Mouse (Mus musculus) heart, adult 11 months (tissue): ENCODE measurements around the gene Pik3ip1.

Experiments
- DNase-seq: peaks from one replicate; pipeline ENCODE4 v3.0.0; 2022

Gene Pik3ip1

DNA sequence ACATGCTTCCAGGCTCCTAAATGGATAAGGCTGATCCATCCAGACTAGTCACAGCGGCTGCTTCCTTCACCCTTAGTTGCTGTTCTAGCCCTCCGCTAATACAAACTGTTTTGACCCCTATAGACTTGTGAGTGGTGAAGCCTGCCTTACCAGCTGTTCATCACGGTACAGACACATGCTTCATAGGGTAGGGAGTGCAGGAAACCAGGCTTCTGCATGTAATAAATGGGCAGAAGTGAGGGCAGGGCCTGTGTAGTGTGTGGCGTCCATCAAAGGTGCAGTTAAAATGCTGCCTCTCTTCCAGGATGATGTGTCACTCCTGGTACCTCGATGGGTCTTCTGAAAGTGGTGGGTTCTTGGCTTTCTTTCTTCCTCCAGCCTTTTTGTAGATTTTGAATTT lies 7.8 kb downstream of the Pik3ip1 start:
- DNase-seq: no peak

DNA sequence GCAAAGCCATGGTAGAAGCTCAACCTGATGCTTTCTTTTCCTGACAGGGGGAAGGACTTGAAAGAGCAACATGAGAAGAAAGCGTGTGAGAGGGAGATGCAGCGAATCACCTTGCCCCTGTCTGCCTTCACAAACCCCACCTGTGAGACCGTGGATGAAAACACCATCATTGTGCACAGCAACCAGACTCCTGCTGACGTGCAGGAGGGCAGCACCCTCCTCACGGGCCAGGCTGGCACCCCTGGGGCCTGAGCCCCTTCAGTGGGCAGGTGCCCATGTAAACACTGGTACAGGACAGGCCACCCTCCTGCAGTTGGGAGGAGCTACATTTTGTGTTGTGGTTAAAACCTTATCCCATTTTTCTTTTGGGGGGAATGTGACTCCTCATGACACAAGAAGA lies 11.3 kb downstream of the Pik3ip1 start:
- peak; percentile 90 for DNase-seq

DNA sequence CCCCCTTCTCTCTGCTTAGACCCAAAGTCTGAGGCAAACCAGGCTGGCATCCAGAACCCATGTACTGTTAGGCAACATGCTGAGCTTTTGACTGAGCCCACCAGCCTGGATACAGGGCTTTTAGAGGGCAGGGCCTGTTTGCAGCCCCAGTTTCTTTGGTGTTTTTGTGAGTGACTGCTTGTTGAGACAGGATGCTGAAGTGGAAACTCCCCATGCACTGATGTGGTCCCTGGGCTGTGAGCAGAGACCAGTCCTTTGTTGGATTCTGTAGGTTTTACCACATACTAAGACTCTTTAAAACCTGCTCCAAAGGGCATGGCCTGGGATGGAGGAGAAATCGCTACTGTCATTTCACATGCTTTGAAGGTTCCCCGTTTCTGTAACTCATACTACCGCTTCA lies 14.7 kb downstream of the Pik3ip1 start:
- DNase-seq: peak; percentile 91

DNA sequence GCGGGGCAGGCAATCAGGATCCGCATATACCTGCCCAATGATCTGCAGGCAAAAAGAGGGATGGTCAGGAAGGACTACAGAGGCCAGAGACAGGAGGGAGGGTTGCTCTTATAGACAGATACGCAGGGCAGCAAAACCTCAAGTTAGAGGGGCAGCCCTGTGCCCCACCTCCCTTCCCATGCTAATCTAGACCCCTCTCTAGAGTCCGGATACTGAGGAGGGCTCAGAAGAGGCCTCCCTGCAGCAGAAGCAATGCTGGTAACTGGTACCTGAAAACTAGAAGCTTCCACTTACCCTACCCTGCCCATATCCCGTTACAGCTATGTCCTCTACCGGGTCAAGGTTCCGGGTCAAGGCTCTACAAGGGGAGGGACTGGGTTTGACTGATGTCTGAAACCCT lies 16.1 kb downstream of the Pik3ip1 start:
- DNase-seq: peak; percentile 91

DNA sequence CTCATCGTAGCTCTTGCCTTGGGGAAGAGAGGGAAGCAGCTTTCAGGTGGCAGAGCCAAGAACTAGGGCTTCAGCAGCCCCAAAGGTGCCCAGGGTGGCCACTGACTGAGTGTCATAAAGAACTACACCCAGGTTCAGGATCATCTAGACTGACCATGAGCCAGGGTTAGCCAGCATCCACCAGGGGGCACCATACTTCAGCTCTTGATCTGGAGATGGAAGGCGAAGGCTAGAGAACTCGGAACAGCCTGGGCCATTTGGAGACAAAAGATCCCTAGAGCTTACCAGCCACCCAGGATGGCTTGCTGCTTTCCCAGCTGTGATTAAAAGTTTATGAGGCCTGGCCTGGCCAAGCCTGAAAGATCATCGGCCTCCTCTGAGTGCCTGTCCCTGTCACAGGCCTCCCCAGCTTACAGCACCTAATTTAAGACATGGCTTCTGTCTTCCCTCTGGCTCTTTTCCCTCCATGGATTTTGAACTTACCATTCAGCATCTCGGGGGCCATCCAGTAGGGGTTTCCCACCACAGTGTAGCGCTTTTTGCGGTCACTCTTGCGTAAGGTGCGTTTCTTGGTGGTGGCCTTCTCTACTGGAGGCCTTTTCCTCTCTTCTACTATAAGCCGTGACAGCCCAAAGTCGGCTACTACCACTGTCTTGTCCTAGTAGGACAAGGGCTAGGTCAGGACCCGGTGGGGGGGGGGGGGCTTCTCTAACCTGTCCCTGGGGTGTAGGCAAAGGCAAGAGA lies 17.1 kb downstream of the Pik3ip1 start:
- peak; percentile 97 for DNase-seq

DNA sequence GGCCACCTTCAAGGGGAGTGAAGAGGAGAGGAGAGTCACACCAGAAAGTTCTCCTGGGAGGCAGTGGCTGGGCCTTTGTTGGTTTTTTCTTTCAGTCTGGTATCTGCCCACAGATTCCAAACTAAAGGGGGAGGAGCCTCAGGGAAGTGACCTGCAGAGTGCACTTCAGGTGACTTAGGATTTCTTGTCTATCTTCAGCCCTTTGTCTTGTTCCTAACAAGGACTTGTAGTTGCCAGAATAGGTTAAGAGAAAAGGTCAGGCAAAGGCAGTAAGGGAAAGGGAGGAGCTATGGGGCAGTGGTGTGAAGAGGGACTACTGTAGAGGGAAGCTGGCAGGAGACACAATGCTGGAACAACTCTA lies 17.6 kb downstream of the Pik3ip1 start:
- DNase-seq: peak; percentile 86

DNA sequence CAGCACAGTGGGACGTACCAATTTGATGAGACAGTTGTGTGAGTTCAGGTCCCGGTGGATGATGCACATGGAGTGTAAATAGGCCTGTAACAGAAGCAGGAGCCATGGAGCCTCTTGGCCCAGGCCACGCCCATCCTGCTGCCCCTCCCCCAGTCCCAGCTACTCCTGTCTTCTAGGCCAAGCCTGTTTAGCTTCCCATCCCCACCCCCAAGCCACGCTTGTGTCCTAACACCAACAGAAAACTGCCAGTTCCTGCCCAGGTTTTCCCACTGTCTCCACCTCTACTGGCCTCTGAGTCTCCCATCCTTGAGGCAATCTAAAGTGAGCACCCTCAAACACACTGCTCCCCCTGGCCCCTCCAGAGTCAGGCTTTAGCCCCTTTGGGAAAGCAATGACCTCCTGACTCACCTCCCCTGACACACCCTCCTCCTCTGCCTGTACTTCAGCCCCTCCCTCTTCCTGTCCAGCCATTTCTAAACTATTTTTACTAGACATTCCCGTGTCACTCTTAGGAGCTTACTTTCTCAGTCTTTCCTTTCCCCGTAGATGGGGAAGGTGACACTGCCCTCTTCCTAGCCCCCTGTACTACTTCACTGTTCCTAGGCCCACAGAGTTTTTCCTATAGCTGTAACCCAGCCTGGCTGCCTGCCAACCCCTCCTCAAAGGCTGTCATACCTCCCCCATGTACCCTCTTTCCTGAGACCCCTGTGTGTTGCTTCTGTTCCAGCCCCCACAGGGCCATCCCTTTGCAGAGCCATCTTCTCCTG lies 18.6 kb downstream of the Pik3ip1 start:
- peak; percentile 96 for DNase-seq

DNA sequence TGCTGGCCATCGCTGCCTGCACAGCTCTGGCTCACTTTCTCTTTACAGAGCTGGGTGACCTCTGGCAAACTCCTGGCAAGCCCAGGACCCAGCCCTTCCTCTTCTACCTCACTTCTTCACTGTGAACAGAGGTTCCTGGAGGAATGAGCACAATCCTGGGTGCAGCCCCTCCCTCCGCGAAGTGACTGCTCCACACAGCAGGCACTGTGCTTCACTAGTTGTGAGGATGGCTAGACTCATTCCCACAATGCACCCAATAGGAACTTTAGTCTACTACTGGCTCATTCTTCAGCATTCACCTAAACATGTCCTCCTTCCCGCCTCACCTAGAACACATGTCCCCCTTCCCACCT lies 19.1 kb downstream of the Pik3ip1 start:
- peak; percentile 88 for DNase-seq

DNA sequence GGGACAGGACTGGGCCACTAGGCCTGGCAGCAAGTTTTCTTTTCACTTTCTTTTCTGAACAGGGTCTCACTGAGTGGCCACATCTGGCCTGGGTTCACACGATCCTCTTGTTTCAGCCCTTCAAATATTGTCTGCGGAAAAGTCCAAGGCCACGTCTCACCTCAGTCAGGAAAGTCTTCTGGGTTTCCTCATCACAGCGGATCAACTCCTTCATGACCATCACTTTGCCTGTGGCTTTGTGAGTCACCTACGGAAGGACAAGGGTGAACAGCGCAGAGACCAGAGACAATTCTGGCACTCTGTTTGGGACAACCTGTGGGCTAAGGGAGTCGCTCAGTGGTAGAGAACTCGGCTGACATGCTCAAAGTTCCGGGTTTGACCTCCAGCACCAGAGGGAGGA lies 21.9 kb downstream of the Pik3ip1 start:
- DNase-seq: no peak

DNA sequence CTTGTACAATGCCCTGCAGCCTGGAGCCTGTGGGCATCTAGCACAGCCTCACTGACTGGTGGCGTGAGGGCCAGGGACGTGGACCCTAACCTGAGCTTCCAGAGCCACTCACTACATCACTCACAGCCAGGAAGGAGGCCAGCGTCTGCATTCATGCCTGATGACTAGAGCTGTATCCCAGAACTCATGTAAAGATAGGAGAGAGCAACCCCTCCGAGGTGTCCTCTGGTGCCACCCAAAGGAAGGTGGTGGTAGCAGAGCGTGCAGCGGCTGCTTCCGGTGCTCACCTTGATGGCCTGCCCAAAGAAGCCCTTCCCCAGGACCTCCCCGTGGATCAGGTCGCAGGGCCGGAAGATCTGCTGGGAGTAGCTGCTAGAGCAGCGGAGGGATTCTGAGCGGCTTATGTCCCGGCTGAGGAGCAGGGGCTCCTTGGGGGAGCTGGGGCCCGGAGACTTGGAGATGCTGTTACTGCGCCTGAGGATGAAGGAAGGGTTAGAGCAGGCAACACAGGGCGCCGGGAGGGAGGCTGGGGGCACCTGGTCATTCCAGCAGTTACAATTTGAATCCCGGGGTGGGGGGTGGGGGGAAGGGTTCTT lies 22.9 kb downstream of the Pik3ip1 start:
- peak; percentile 90 for DNase-seq

DNA sequence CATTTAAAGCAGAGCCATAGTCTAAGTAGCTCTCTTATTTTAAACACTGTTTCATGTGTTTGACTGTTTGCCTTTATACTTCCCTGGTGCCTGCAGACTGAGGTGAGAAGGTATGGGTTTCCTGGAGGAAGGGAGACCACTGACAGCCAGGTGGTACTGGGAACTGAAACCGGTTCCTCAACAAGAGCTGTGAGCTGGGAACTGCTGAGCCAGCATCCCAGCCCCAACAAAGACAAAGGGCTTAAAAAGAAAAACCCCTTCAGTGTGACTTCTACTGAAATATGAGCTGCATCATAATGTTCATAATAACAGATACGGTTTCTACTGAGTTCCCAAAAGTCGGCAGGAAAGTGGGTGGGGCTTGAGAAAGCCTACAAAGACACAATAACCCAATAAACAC lies 32.7 kb downstream of the Pik3ip1 start:
- DNase-seq: no peak

DNA sequence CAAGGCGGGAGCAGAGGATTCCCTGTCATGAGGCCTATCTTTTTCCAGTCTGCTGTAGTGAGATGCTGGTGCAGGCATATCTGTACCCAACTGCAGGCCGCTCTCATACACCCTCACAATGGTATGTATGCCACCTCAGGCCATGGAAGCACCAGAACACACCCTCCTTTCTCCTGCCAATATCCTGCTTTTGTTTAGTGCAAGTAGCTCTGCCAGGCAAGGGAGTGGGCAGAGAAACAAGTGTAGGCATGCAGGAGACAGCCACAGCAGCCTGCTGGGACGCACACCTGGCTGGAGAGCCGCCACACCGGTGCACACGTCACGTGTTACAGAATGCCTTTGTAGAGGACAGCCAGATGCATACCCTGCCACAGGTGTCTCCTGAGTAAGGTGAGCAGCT lies 36.2 kb downstream of the Pik3ip1 start:
- peak; percentile 87 for DNase-seq

DNA sequence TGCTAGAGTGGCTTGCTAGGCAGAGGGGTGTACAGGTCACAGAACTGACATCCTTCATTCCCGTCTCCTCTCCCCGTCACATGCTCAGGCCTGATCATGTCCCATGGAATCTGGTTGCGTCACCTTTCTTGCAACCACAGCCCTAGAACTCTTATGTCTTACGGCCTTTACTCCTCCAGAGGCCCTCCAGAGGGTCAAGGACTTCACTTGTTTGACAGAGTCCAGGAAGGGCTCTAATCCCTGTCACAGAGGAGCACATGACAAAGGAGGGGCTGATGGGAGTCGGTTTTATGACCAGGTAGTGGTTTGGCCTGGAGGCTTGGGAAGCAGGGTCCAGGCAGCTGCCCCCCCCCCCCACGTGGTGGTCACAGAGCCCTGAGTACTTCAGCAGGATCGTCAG lies 38.8 kb downstream of the Pik3ip1 start:
- DNase-seq: peak; percentile 88

DNA sequence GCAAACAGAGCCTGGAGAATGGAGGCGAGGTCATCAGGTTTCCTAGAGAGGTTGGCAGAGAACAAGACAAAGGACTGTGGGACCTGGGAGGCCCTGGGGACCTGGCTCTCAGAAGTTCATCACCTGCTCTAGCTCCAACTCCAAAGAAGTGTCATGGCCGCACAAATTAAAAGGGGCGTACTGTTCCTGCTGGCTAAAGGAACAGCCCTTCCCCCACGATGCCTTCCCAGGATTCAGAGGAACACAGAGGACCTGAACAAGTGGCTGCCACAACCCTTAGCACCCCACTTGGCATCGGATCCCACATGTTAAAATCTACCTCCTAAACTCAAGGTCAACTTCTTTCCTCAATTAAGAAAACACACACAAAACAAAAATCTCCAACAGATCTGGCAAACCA lies 39.2 kb downstream of the Pik3ip1 start:
- peak; percentile 68 for DNase-seq

DNA sequence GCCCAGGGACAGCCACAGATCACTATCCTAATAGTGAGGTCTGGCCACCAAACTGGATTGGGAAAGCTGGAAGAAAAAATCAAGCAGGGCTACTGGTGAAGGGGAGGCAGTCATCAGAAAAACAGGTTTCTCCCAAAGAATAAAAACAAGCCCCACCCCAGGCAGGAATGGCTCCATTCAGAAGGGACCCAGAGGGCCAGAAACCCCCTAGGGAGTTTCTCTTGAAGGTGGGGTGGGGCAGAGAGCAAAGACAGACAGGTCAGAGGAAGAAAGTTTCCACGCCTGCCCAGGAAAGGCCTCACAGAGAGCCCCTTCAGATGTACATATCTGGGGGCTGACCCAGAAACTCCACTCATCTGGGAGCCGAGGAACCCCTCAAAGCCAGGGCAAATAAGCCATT lies 40.0 kb downstream of the Pik3ip1 start:
- no peak for DNase-seq

DNA sequence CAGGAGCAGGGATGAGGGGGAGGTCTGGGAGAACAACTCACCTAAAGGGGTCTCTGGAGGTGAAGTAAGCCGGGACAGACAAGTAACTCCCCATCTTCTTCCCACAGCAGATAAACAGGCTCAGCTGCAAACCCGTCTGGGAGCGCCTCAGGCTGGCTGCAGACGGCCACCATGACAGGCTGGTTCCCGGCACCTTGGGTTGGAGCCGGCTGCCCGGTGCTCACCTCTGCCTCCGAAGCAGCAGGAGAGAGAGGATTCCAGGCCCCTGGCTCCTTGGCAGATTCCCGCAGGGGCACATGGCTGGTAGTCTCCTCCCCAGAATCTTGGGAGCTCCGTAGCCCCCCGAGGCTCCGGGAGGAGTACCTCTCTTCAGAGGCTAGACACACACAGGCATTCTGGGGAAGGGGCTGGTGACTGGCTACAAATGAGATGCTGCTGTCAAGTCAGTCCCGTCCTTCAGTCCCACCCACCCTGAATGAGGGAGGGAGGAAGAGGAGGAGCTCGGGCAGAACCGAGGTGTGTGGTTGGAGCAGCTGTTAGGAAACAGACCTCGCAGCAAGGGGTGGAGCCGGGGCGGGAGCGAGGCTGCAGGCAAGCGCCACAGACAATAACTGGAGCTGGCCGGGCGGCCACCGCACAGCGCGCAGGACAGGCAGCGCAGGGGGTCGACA lies 40.9 kb downstream of the Pik3ip1 start:
- DNase-seq: peak; percentile 98

DNA sequence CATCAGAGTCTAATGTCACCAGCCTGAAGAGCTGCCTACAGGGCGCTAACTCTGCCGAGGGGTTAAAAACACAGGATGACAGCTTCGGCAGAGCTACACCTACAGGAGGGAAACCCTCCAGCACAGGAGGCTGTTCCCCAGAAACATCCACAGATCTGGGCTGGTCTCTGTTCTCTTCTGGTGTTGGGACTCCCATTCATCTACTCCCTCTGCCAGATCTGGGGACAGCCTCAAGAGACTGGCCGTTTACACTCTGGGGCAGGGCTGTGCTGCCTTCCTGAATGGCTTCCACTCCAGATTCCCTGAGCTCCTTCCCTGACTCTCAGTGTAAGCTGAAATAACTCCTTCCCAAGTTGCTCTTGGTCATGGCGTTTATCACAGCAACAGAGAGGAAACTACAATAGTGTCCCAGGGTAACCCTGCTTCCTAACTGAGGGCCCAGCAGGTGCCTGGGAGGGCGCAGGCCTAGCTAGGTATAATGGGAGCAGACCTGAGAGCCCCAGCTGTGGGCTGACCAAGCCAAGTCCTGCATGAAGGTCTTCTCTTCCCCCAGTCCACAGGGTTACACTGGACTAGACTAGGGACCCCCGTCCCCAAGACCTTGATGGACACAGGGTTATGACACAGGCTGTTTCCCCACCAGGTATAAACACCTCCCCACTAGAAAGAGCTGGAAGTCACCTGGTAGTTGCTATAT lies 41.5 kb downstream of the Pik3ip1 start:
- peak; percentile 87 for DNase-seq

DNA sequence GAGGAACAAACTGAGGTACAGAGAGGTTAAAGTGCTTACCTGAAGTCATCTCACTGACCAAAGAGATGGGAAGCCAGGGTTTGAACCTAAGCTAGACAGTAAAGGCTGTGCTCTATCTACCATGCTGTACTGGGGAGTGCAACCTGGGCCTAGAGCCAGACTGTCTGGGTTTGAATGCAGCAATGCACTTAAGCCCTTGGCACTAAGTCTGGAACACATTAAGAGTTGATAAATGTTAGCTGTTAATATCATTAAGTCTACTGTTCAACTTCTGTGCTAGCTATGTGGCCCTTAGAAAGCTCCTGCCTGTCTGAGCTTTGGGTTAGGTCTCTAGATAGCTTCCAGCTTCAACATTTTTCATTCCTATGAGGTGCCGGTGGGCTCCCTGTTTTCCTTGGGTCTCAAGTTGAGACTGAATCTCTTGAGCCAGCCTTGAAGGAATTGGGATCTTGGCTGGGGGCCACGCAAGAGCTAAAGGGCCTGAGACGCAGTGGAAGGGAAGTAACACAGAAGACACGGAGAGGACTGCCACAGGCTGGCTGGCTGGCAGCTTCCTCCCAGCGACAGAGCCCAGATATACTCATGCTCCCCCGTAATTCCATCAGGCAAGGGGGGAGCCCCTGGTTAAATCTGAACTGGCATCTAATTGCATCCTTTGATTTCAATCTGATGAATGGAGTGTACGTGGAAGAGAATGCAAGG lies 43.5 kb downstream of the Pik3ip1 start:
- no peak for DNase-seq

DNA sequence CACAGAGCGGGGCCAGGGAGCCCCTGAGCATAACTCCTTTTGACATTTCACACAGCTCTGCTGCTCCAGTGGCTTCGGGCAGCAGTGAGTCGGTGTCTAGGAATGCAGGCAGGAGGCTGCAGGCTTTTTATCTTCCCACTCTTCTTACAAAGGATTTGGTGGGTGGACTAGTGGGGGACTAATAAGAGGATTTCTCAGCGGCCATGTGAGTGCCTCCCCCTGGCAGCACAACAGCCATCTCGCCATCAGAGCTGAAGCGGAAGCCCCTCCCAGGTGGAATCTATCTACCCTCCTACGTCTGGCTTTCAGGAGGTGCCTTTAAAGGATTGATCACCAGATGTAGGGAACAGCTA lies 44.1 kb downstream of the Pik3ip1 start:
- DNase-seq: peak; percentile 92

DNA sequence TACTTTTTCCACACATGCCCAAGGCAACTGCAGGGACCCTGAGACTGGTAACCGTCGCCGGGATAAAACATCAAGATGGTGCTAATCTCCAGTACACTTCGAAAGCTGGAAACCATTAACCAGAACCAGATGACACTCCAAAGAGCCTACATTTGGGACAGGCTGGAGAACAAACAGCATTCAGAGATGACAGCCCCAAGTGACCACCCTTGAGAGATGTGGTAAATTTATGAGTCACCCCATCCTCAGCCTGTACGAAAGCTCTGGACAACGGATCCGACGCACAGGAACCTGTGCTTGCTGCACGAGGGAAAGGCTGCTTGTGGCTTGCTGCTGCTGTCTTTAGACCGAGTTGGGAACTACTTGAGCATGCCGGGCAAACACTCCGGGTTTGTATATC lies 44.5 kb downstream of the Pik3ip1 start:
- DNase-seq: no peak

DNA sequence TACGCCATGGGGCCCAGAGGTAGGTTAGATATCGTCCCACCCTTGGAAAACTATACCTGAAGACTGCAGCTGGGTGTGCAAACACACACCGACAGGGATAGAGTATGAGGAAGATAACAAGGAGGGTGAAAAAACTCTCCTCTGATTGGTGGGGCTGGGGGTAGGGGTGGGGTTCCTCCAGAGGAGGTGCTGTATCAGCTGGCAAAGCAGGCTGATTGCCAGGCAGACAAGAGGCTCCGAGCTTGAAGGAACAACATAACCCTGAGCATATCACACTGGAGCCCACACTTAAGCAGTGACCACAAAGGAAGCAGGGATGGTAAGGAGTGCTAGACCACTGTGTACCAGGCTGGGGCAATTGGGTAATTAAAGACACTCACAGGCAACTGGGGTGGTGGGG lies 49.2 kb downstream of the Pik3ip1 start:
- DNase-seq: peak; percentile 84

DNA sequence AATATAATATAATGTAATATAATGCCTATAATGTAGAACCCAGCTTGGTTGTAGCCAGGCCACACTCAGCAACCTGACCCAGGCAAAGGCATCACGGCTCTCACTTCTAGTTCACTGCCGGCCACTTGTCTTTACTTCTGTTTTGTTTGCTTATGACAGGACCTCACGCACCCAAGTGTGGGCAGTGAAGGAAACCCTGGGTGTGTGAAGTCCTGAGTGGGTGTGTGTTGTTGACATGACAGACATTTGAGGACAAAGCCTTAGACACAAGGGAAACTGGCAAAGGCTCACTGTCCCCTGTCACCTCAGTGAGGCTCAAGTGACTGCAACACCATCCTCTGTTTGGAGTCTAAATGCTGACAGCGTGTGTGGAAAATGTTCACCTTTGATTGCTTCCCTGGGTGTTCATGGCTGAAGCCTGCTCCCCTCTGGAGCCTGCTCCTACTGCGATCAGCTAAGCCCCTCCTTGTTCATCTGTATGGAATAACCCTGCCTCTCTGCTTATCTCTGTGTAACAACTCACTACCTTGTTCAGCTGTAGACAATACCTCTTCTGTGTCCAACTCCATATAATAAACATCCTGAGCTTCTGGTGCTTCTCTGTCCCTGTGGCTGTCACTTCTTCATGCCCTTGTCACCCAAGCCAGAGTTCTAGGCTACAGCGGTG lies 51.1 kb downstream of the Pik3ip1 start:
- DNase-seq: peak; percentile 83
